Mouse (Mus musculus): ENCODE measurements around the gene Pim3. TPM values are rescaled to one million over a fixed set of nuclear protein-coding genes. Genes with fewer than 3 reads are reported as not detected.
A peak's percentile ranks its signal among the peaks of the same experiment; 100 is the strongest.

Pim3 gene
- total and polyA plus RNA-seq, 3 experiments, result 33.6 to 41.6 TPM; not detected in 1

GRCm38 (mm10) chr15:88819026-88819905 is 42.7 kb upstream of the Pim3 start, which contains the start of the genes Alg12 and Creld2:
Alg12 (minus strand) TSS chr15:88819318.
Creld2 (plus strand) TSS chr15:88819646.
- peak within 1 kb of the TSS; percentile 68 for H3K27ac ChIP-seq (ENCODE audit: control insufficient read depth, low read depth, low read length)
- no peaks in the 10 kb centered on the region for H3K9me3 ChIP-seq (replicated peaks; ENCODE audit: insufficient read depth, low read length)
- peaks cover 0 to 5% of the 10 kb centered on the region in 2 experiments; a peak in 2 of 4 replicates for H3K36me3 ChIP-seq (ENCODE audit: control insufficient read depth in 1 of 2, insufficient read depth in 2 of 2, low read length in 2 of 2)
- peaks cover 13% of the 10 kb centered on the region for H3K79me2 ChIP-seq (ENCODE audit: control insufficient read depth, insufficient read depth, low read length, poor library complexity)
- TF ChIP-seq NRF1 (IDR thresholded peaks at IDR 0.05; ENCODE audit: insufficient read depth, low read depth, low read length, poor library complexity, severe bottlenecking) (peak; percentile 64), E2F4 (IDR thresholded peaks at IDR 0.05; ENCODE audit: borderline replicate concordance, low read depth, low read length) (no peak), MAZ (IDR thresholded peaks at IDR 0.05; ENCODE audit: low read depth, low read length) (peak; percentile 82; the same call in 1 of the 2 replicates), CHD2 (IDR thresholded peaks at IDR 0.05; ENCODE audit: low read length) (peak; percentile 99), MAFK (IDR thresholded peaks at IDR 0.05; ENCODE audit: borderline replicate concordance, low read depth, low read length) (no peak), MYB (IDR thresholded peaks at IDR 0.05; ENCODE audit: low read depth, low read length) (no peak), NELFE (IDR thresholded peaks at IDR 0.05; ENCODE audit: low read depth, low read length) (peak; percentile 89), GATA1 (IDR thresholded peaks at IDR 0.05; ENCODE audit: low read depth, low read length) (peak; percentile 46; the same call in 1 of the 2 replicates), POLR2A (IDR thresholded peaks at IDR 0.05; ENCODE audit: control insufficient read depth in 1 of 2, insufficient read depth in 1 of 2, low read depth in 1 of 2, low read length in 2 of 2, poor library complexity in 1 of 2) (peak; percentile 89 to 94), SMC3 (IDR thresholded peaks at IDR 0.05; ENCODE audit: low read depth, low read length) (no peak), MXI1 (IDR thresholded peaks at IDR 0.05; ENCODE audit: low read depth, low read length) (peak; percentile 73), SIN3A (IDR thresholded peaks at IDR 0.05; ENCODE audit: low read length) (peak; percentile 93), RAD21 (IDR thresholded peaks at IDR 0.05; ENCODE audit: low read depth, low read length) (no peak), POLR2AphosphoS2 (IDR thresholded peaks at IDR 0.05; ENCODE audit: low read length) (peak; percentile 83), ZMIZ1 (IDR thresholded peaks at IDR 0.05; ENCODE audit: low read depth, low read length) (peak; percentile 70; the same call in 1 of the 2 replicates), USF1 (IDR thresholded peaks at IDR 0.05; ENCODE audit: low read depth, low read length) (0 out of 2 replicates have a peak, but pooled peaks have one; percentile 34), TCF12 (IDR thresholded peaks at IDR 0.05; ENCODE audit: low read depth, low read length) (peak; percentile 55; the same call in 1 of the 2 replicates), KAT2A (conservative IDR thresholded peaks at IDR 0.05; ENCODE audit: low read depth, low read length) (peak; percentile 88), HCFC1 (IDR thresholded peaks at IDR 0.05; ENCODE audit: low read depth, low read length) (peak; percentile 97), RCOR1 (IDR thresholded peaks at IDR 0.05; ENCODE audit: low read depth, low read length) (peak; percentile 90), ELF1 (IDR thresholded peaks at IDR 0.05; ENCODE audit: low read depth, low read length) (peak; percentile 93), UBTF (IDR thresholded peaks at IDR 0.05; ENCODE audit: borderline replicate concordance, insufficient read depth, low read depth, low read length) (no peak), CTCF (IDR thresholded peaks at IDR 0.05 in 2 of 3, conservative IDR thresholded peaks at IDR 0.05 in 1 of 3; ENCODE audit: control insufficient read depth in 1 of 3, insufficient read depth in 1 of 3, low read depth in 2 of 3, low read length in 3 of 3, poor library complexity in 1 of 3, severe bottlenecking in 1 of 3) (no peak), MYC (IDR thresholded peaks at IDR 0.05; ENCODE audit: low read depth, low read length) (0 out of 2 replicates have a peak, but pooled peaks have one; percentile 52), CHD1 (IDR thresholded peaks at IDR 0.05; ENCODE audit: low read depth, low read length) (no peak)
- H3K4me3 ChIP-seq (ENCODE audit: control insufficient read depth in 1 of 2, insufficient read depth in 1 of 2, low read depth in 2 of 2, low read length in 2 of 2), result peak within 1 kb of the TSS; percentile 78 to 98
- H3K27me3 ChIP-seq (ENCODE audit: control insufficient read depth in 1 of 2, insufficient read depth in 2 of 2, low read length in 2 of 2), result no peaks in the 10 kb centered on the region
- peaks cover 0 to 6% of the 10 kb centered on the region in 2 experiments; a peak in 2 of 4 replicates for H3K4me1 ChIP-seq (ENCODE audit: control insufficient read depth in 1 of 2, insufficient read depth in 2 of 2, low read length in 2 of 2)
- H3K9ac ChIP-seq (ENCODE audit: control insufficient read depth, low read depth, low read length, poor library complexity, severe bottlenecking), result peak within 1 kb of the TSS; percentile 95
- peak; percentile 99 for DNase-seq (ENCODE audit: low read depth, low spot score)

All from MEL (cell line).